Mouse (Mus musculus) spleen, postnatal 14 days (tissue): ENCODE data around the gene Sfmbt1.

Source experiments
- DNase-seq, 2 experiments: peaks; one replicate each; pipeline ENCODE4 v3.0.0; 2021 to 2022; ENCODE audit warnings: low spot score in 2 of 2

The Sfmbt1 gene

DNA sequence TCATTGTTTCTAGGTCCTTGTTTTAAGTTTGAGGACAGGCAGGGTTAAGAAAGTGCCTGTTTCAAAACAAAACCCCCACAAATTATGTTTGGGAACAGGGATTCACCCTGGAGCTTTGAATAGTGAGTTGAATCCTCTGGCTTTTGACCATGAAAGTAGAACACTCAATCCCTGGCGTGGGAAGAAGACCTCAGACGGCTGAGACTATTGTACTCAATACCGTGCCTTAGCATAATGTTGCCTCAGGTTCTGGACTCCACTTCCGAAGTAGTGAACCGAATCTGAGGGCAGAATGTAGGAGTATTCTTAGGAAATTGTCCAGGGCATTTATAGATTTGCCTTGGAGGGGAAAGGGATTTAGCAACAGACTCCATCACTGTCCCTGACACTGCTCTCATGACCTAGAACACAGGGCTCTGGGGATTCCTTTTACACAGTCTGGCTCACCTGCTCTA is 110.4 kb downstream of the Sfmbt1 start:
- no peak for DNase-seq

DNA sequence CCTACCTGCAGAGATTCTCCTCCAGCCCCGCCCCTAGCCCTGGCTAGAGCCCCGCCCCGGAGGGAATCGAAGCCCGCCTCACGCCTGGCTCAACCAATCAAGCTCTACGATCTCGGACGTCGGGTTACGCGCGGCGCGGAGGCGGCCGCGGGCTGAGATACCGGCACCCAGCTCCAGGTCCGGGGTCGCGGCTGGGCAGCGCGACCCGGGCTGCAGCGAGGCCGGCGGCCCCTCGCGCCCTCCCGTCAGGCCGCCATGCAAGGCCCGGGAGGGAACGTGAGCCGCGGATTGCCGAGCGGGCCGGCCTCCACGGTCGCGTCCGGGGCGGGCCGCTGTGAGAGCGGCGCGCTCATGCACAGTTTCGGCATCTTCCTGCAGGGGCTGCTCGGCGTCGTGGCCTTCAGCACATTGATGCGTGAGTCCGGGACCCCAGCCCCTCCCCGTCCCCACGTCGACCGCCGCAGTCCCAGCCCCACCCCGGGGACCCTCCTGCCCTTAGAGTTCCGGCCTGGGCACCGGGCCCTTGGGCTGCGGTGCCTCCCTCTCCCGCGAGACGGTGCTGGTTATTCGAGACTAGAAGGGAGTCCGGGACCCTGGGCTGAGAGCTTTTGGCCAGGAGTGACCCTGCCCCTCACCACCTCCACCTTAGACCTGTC is 111.0 kb downstream of the Sfmbt1 start, which contains the start of gene Tmem110:
Gene Tmem110 (plus strand): TSS at position 115 of the 656 bp plus-strand sequence.
- peak; percentile 75 to 85 for DNase-seq

- no peak for DNase-seq
Measured at GRCm38 (mm10) chr14:30826174-30827140, 111.8 kb downstream of the Sfmbt1 start.

DNA sequence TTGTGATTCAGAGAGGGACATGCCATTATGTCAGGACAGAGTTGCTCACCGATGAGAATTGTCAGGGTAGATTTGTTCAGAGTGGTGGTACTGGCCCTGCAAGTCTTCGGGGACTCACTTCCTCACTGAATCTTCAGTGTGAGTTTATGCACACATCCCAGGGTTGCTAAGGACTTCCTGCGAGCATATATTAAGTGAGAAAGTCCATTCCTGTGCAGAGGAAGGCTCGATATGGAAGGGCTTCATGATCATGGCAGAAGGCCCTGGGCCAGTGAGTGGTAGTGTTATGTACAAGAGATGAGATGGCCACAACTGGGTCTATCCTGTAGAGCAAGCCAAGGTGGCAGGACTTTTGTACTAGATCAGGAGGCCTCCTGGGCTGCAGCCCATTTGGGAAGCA is 112.8 kb downstream of the Sfmbt1 start:
- DNase-seq: no peak

GRCm38 (mm10) chr14:30828077-30828476 is 113.4 kb downstream of the Sfmbt1 start:
- no peak for DNase-seq

- DNase-seq: no peak
Measured at GRCm38 (mm10) chr14:30828635-30829460, 114.2 kb downstream of the Sfmbt1 start.

- no peak for DNase-seq
Measured at GRCm38 (mm10) chr14:30837416-30837996, 122.9 kb downstream of the Sfmbt1 start.

DNA sequence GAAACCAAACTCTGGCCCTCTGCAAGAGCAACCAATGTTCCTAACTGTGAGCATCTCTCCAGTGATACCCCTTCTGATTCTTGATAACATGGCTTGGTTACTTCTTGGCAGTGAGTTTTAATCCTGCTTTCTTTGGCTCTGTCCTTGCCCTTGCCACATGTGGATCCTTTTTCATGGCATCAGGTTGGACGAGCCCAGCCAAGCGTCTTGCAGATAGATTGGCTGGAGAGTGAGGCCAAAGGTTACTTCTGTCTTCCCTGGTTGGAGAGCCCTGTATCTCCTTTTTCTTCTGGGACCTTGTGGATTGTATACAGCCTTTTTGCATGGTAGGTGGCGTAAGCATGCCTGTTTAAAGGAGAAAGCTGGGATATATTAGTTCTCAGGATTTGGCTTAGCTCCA is 129.1 kb downstream of the Sfmbt1 start:
- DNase-seq: no peak

- DNase-seq: no peak
Measured at GRCm38 (mm10) chr14:30850504-30850903, 135.9 kb downstream of the Sfmbt1 start.

DNA sequence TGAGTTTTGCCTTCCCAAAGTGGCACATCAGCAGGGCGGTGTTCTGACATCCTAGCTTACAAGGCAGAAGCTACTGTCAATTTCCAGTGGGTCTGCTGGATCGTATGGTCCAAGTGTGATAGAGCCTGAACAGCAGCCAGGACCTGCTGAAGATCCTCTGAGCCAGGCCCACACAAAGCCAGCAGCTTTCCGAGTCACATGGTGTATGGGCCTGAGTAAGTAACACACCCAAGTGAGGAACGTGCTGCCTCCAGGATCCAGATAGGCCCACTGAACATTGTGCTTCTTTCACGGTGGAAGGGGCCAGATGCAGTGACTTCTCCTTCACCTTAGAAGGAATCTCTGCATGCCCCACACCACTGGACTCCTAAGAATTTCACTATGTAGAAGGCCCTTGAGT is 137.7 kb downstream of the Sfmbt1 start:
- DNase-seq: no peak

DNA sequence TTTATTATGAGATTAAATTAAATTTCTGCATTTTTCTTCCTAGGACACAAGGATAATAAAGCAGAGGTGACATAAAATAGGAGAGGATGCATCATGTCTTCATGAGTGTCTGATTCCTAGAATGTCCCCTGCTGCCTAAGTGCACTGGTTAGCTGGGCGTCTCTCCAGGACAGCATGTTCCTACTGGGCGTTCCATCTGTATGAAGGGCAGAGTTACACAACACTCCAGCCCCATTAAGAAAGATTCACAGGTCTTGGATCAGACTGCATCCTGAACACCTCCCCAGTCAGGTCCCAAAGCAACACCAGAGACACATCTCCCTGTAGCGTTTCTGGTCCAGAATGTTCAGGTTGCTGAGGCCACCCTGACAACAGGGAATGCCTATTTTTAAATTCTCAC is 140.7 kb downstream of the Sfmbt1 start:
- no peak for DNase-seq

- DNase-seq: no peak
Measured at GRCm38 (mm10) chr14:30856885-30857507, 142.3 kb downstream of the Sfmbt1 start.

- DNase-seq: peak in 1 of 2 experiments; percentile 29
Measured at GRCm38 (mm10) chr14:30857990-30858389, 143.3 kb downstream of the Sfmbt1 start.

- DNase-seq: no peak
Measured at GRCm38 (mm10) chr14:30861421-30862125, 146.9 kb downstream of the Sfmbt1 start.

- DNase-seq: no peak
Measured at GRCm38 (mm10) chr14:30862368-30862767, 147.7 kb downstream of the Sfmbt1 start.

DNA sequence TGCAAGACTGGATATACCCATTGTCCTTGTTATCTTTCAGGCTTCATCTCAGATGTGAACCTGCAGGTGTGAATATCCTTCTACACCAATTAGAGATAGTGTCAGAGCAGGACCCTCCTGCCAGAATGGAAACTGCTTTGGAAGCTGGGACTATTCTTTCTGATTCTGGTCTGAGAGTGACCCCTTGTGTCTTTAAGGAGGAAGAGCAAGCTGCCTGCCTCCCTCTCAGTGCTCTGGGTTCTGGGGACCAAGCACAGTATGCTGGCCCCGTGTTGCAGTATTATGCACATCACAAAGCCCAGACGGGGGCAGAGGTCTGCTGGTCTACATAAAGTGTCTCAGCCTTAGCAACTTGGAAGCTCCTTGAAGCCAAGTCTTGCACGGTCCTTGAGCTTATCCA is 150.7 kb downstream of the Sfmbt1 start:
- DNase-seq: no peak

- DNase-seq: peak in 1 of 2 experiments; percentile 62
Measured at GRCm38 (mm10) chr14:30867042-30867441, 152.4 kb downstream of the Sfmbt1 start.

- DNase-seq: no peak
Measured at GRCm38 (mm10) chr14:30868826-30869225, 154.2 kb downstream of the Sfmbt1 start.

DNA sequence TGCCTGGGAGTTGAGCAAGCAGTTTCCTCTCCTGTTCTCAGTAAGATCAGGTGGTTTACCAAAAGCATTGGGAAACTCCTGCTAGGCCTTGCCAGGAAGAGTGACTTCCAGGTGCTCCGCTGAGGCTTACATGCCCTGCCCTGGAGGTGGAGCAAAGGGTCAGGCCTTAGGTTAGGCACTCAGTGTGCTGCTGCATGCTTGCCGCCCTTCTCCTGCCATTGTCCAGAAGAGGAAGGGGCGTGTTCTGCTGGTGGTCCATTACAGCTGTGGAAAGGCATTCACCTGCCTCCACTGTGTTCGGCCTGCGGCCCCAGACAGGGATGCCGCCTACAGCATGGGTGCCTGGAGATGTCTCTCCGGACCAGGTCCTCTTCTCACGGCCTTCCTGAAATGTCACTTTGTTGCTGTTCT is 154.7 kb downstream of the Sfmbt1 start:
- no peak for DNase-seq
